Mouse (Mus musculus) E14TG2a.4 (cell line): ENCODE results near the gene Ascc1.

Experiments
- CTCF ChIP-seq: conservative IDR thresholded peaks from 2 replicates; pipeline ENCODE4 v1.5.1; 2014; ENCODE audit warnings: low read length
- NANOG ChIP-seq: IDR thresholded peaks from 2 replicates; pipeline ENCODE4 v1.6.1; 2014; ENCODE audit warnings: borderline replicate concordance, low read length, mixed read lengths
- POU5F1 ChIP-seq: IDR thresholded peaks from 2 replicates; pipeline ENCODE4 v1.6.1; 2014; ENCODE audit warnings: low read length, borderline replicate concordance

GRCm38 (mm10) chr10:60080982-60081825 lies 78.6 kb downstream of the Ascc1 start:
- TF ChIP-seq CTCF = no peak
- TF ChIP-seq POU5F1 = no peak
- no peak for TF ChIP-seq NANOG
